Comparison of ENCODE assay signal across 23 mouse cellular contexts in genomic region chr13:100748638-100749037, GRCm38 (mm10). TPM values are rescaled to one million over a fixed set of nuclear protein-coding genes. Genes with fewer than 3 reads are reported as not detected.
DNase-seq lines count a peak whose midpoint lies in the region; ATAC-seq and TF ChIP-seq lines count a peak whose summit lies in the region.
"Had no signal": no experiment of that assay in that cellular context is flagged by ENCODE, and none has a peak within 500 bp of the region (broad histone marks: within the 10 kb centered on the region; RNA-seq: fewer than 3 reads in every experiment).

No protein-coding gene starts in this region.

- no peaks in the 10 kb centered on the region for H3K4me1 ChIP-seq in forebrain, postnatal 0 days (ENCODE audit: insufficient read depth)

- H3K4me3 ChIP-seq in forebrain, postnatal 0 days (ENCODE audit: low read depth, low read length) = no peak overlapping the region
- H3K4me3 ChIP-seq: embryonic facial prominence, embryonic 10.5 days; forebrain, embryonic 10.5 days; heart, embryonic 12.5 days; midbrain, embryonic 10.5 days had no signal

- whole genome bisulfite sequencing in forebrain, postnatal 0 days = 51% methylated on average over 8 of the region's 8 CpGs

- H3K9me3 ChIP-seq in forebrain, postnatal 0 days (ENCODE audit: low read length) = no peaks in the 10 kb centered on the region
- H3K9me3 ChIP-seq: embryonic facial prominence, embryonic 10.5 days; forebrain, embryonic 10.5 days; G1E; heart, embryonic 12.5 days; midbrain, embryonic 10.5 days had no signal

- peak; percentile 40 for DNase-seq in adrenal gland, postnatal 14 days
- no peak for DNase-seq in adrenal gland, adult 2 months
- peak; percentile 5 for DNase-seq in lung, postnatal 36 days
- DNase-seq in lung, postnatal 4 days = no peak
- DNase-seq in gonadal fat pad, adult 2 months (ENCODE audit: low read depth) = peak; percentile 42
- no peak for DNase-seq in ovary, postnatal 14 days (ENCODE audit: low spot score)
- no peak for DNase-seq in cerebellum, postnatal 14 days
- DNase-seq in forebrain, postnatal 0 days = no peak
- DNase-seq: adrenal gland, adult 8-10 months; cerebellum, adult 9-10 months; gastrocnemius, postnatal 25 days; heart, postnatal 10 days; layer of hippocampus, postnatal 36 days; thymus, adult 18-20 months had no signal

- ATAC-seq in forebrain, postnatal 0 days = no peak
- ATAC-seq: forebrain, embryonic 16.5 days; hindbrain, postnatal 0 days; intestine, embryonic 16.5 days had no signal

- H3K9ac ChIP-seq in forebrain, postnatal 0 days = no peak overlapping the region
- H3K9ac ChIP-seq: heart, embryonic 12.5 days; liver, embryonic 14.5 days had no signal

- no peaks in the 10 kb centered on the region for H3K27me3 ChIP-seq in forebrain, postnatal 0 days (ENCODE audit: insufficient read depth, low read length)
- H3K27me3 ChIP-seq: heart, embryonic 12.5 days had no signal

- H3K4me2 ChIP-seq in forebrain, postnatal 0 days (ENCODE audit: low read depth) = no peak overlapping the region
- H3K4me2 ChIP-seq: heart, embryonic 12.5 days had no signal

- H3K27ac ChIP-seq in forebrain, postnatal 0 days (ENCODE audit: low read depth, low read length) = no peak overlapping the region
- H3K27ac ChIP-seq: embryonic facial prominence, embryonic 10.5 days; forebrain, embryonic 10.5 days; hindbrain, postnatal 0 days; liver, embryonic 14.5 days; midbrain, embryonic 10.5 days had no signal

- H3K36me3 ChIP-seq in forebrain, postnatal 0 days (ENCODE audit: insufficient read depth) = no peaks in the 10 kb centered on the region
- H3K36me3 ChIP-seq: embryonic facial prominence, embryonic 10.5 days; forebrain, embryonic 10.5 days; G1E; heart, embryonic 12.5 days; midbrain, embryonic 10.5 days had no signal

- TF ChIP-seq CTCF in forebrain, postnatal 0 days (IDR thresholded peaks at IDR 0.05; ENCODE audit: low read depth) = no peak

RNA-seq across cellular contexts. Expression of gene Mrps36, which starts 4.2 kb away (rescaled TPM):
- 265 and 269 TPM in 2 replicates for total RNA-seq in adrenal gland, postnatal 14 days (2021)
- 100 to 1,000 TPM; 133 to 141 TPM for total RNA-seq in adrenal gland, adult 2 months (2021)
- 23.5 and 26.2 TPM in 2 replicates for polyA plus RNA-seq in adrenal gland, adult 2 months (2012; rRNA removed)
- 43.7 and 45.6 TPM in 2 replicates for polyA plus RNA-seq in gonadal fat pad, adult 2 months (2012; rRNA removed)
- 33.0 and 63.9 TPM in 2 replicates for total RNA-seq in forebrain, postnatal 0 days (2014; rRNA removed)
- 151 and 181 TPM in 2 replicates for polyA plus RNA-seq in forebrain, postnatal 0 days (2015; fragmentation: Nextera tagmentation; extraction: Ambion mirVana)

RNA-seq across cellular contexts. Expression of gene Cdk7, which starts 17.9 kb away (rescaled TPM):
- total RNA-seq in adrenal gland, postnatal 14 days (2021) = 40.9 and 42.0 TPM in 2 replicates
- total RNA-seq in adrenal gland, adult 2 months (2021) = 10 to 100 TPM; 36.8 to 38.8 TPM
- polyA plus RNA-seq in adrenal gland, adult 2 months (2012; rRNA removed) = 9.3 and 9.6 TPM in 2 replicates
- polyA plus RNA-seq in gonadal fat pad, adult 2 months (2012; rRNA removed) = 19.7 and 20.7 TPM in 2 replicates
- total RNA-seq in forebrain, postnatal 0 days (2014; rRNA removed) = 38.0 and 48.2 TPM in 2 replicates
- polyA plus RNA-seq in forebrain, postnatal 0 days (2015; fragmentation: Nextera tagmentation; extraction: Ambion mirVana) = 36.5 and 40.9 TPM in 2 replicates

RNA-seq across cellular contexts. Expression of gene Cenph, which starts 27.1 kb away (rescaled TPM):
- 3.0 and 3.6 TPM in 2 replicates for total RNA-seq in adrenal gland, postnatal 14 days (2021)
- under 1 TPM; 0.32 to 0.62 TPM for total RNA-seq in adrenal gland, adult 2 months (2021)
- 0.28 TPM in 1 of 2 replicates, not detected in the other for polyA plus RNA-seq in adrenal gland, adult 2 months (2012; rRNA removed)
- 0.38 and 0.45 TPM in 2 replicates for polyA plus RNA-seq in gonadal fat pad, adult 2 months (2012; rRNA removed)
- 3.5 and 4.9 TPM in 2 replicates for total RNA-seq in forebrain, postnatal 0 days (2014; rRNA removed)
- polyA plus RNA-seq in forebrain, postnatal 0 days (2015; fragmentation: Nextera tagmentation; extraction: Ambion mirVana) = 6.8 and 7.7 TPM in 2 replicates
- total RNA-seq: gastrocnemius, postnatal 25 days had no signal

RNA-seq across cellular contexts. Expression of gene Ccnb1, which starts 37.7 kb away (rescaled TPM):
- 18.7 and 22.8 TPM in 2 replicates for total RNA-seq in adrenal gland, postnatal 14 days (2021)
- 1 to 10 TPM; 2.2 to 2.6 TPM for total RNA-seq in adrenal gland, adult 2 months (2021)
- polyA plus RNA-seq in adrenal gland, adult 2 months (2012; rRNA removed) = 0.86 and 1.2 TPM in 2 replicates
- polyA plus RNA-seq in gonadal fat pad, adult 2 months (2012; rRNA removed) = 2.2 and 3.5 TPM in 2 replicates
- total RNA-seq in forebrain, postnatal 0 days (2014; rRNA removed) = 16.5 and 17.1 TPM in 2 replicates
- 22.8 and 26.2 TPM in 2 replicates for polyA plus RNA-seq in forebrain, postnatal 0 days (2015; fragmentation: Nextera tagmentation; extraction: Ambion mirVana)

Comparison
In these comparisons a context has a peak if more than half of its experiments do, and no peak if none do; other contexts are left out.
1. DNase-seq: peak in adrenal gland, postnatal 14 days (single experiment), lung, postnatal 36 days (single experiment) and gonadal fat pad, adult 2 months (single experiment); none in adrenal gland, adult 2 months (single experiment), lung, postnatal 4 days (0 of 2), ovary, postnatal 14 days (single experiment), cerebellum, postnatal 14 days (0 of 2) and forebrain, postnatal 0 days (single experiment).